Mouse (Mus musculus) monocyte, adult 2 months (primary cell): ENCODE measurements around the gene Rhag.

Experiments
- DNase-seq, 2 experiments: peaks; one replicate each; pipeline ENCODE4 v3.0.0; 2022; ENCODE audit warnings: low spot score in 2 of 2, low read depth in 1 of 2

The Rhag gene

GRCm38 (mm10) chr17:40874701-40875100 is 63.8 kb downstream of the Rhag start:
- no peak for DNase-seq

GRCm38 (mm10) chr17:40875568-40875967 is 64.6 kb downstream of the Rhag start:
- DNase-seq: no peak

GRCm38 (mm10) chr17:40877741-40878140 is 66.8 kb downstream of the Rhag start:
- no peak for DNase-seq

GRCm38 (mm10) chr17:40879528-40879923 is 68.6 kb downstream of the Rhag start:
- DNase-seq: no peak

GRCm38 (mm10) chr17:40879924-40880691 is 69.2 kb downstream of the Rhag start, which contains the start of gene 9130008F23Rik:
Gene 9130008F23Rik, minus strand, starts transcription at chr17:40880559.
- peak in 1 of 2 experiments; percentile 12 for DNase-seq

GRCm38 (mm10) chr17:40882172-40882571 is 71.2 kb downstream of the Rhag start:
- DNase-seq: no peak

- DNase-seq: no peak
Measured at GRCm38 (mm10) chr17:40885155-40885554, 74.2 kb downstream of the Rhag start.

GRCm38 (mm10) chr17:40887849-40888536 is 77.1 kb downstream of the Rhag start:
- DNase-seq: no peak
